Mouse (Mus musculus) lung, embryonic 14.5 days (tissue): Measurements from ENCODE around the gene Fryl. TPM values are rescaled to one million over a fixed set of nuclear protein-coding genes. Genes with fewer than 3 reads are reported as not detected.

Experiments used
- ATAC-seq: fragments of 200-750 bp; cut with Nextera tagmentation; 2 replicates; pipeline ENCODE4 v1.8.0; 2017; ENCODE audit warnings: mild to moderate bottlenecking, moderate TSS enrichment, moderate library complexity; ENCODE audit not compliant: insufficient read depth
- DNase-seq: peaks from one replicate; pipeline ENCODE4 v3.0.0-alpha.2; 2015
- H3K27ac ChIP-seq: fragments of 300-500 bp; sonication (generic); 2 replicates; pipeline ENCODE4 v1.5.1; 2014; ENCODE audit warnings: low read depth, mild to moderate bottlenecking, moderate library complexity
- H3K27me3 ChIP-seq: fragments of 300-500 bp; sonication (generic); 2 replicates; pipeline ENCODE4 v1.6.1; 2014; ENCODE audit warnings: low read length, control low read depth; ENCODE audit not compliant: insufficient read depth
- H3K36me3 ChIP-seq: fragments of 300-500 bp; sonication (generic); 2 replicates; pipeline ENCODE4 v1.6.1; 2014; ENCODE audit warnings: control low read depth; ENCODE audit not compliant: insufficient read depth
- H3K4me1 ChIP-seq: fragments of 300-500 bp; sonication (generic); 2 replicates; pipeline ENCODE4 v1.6.1; 2014; ENCODE audit warnings: antibody characterized with exemption, control low read depth; ENCODE audit not compliant: insufficient read depth
- H3K4me2 ChIP-seq: fragments of 300-500 bp; sonication (generic); 2 replicates; pipeline ENCODE4 v1.6.1; 2014; ENCODE audit warnings: mild to moderate bottlenecking
- H3K4me3 ChIP-seq: fragments of 300-500 bp; sonication (generic); 2 replicates; pipeline ENCODE4 v1.5.1; 2014; ENCODE audit warnings: low read depth, low read length
- H3K9ac ChIP-seq: fragments of 300-500 bp; sonication (generic); 2 replicates; pipeline ENCODE4 v1.6.1; 2014
- H3K9me3 ChIP-seq: fragments of 300-500 bp; sonication (generic); 2 replicates; pipeline ENCODE4 v1.6.1; 2016; ENCODE audit warnings: low read depth, low read length, control low read depth
- CTCF ChIP-seq: IDR thresholded peaks from 2 replicates; pipeline ENCODE4 v1.5.1; 2016; ENCODE audit warnings: antibody characterized with exemption, low read depth
- WGBS: fragments of 180-500 bp; shearing (Covaris S2); extraction: QIAGEN DNeasy Blood & Tissue Kit; methylation state at CpG from one replicate; pipeline ENCODE4 v1.1.7; 2014; 5-methylcytosine and 5-hydroxymethylcytosine counted together
- polyA plus RNA-seq: library from polyadenylated mRNA; unstranded; fragments of >200 nt; fragmentation: Nextera tagmentation; extraction: Ambion mirVana; gene quantifications from 2 replicates; pipeline ENCODE4 v1.2.1, GENCODE M21; 2014

Fryl gene
- polyA plus RNA-seq, 1 experiment from 2014 or later: 22.6 TPM

GRCm38 (mm10) chr5:73150877-73151445 is 105.5 kb downstream of the Fryl start:
- H3K4me1 ChIP-seq: no peaks in the 10 kb centered on the region
- H3K4me3 ChIP-seq: no peak overlapping the region
- TF ChIP-seq CTCF: no peak
- no peak overlapping the region for H3K4me2 ChIP-seq
- 74% methylated on average over 6 of the region's 6 CpGs for WGBS
- H3K36me3 ChIP-seq: peaks cover 10% of the 10 kb centered on the region; the same call in 1 of the 2 replicates
- H3K9me3 ChIP-seq: no peaks in the 10 kb centered on the region
- ATAC-seq: no peak
- no peak overlapping the region for H3K27ac ChIP-seq
- H3K9ac ChIP-seq: no peak overlapping the region
- no peak for DNase-seq
- H3K27me3 ChIP-seq: no peaks in the 10 kb centered on the region

GRCm38 (mm10) chr5:73144987-73145386 is 111.4 kb downstream of the Fryl start:
- no peak overlapping the region for H3K4me3 ChIP-seq
- H3K9me3 ChIP-seq: no peaks in the 10 kb centered on the region
- ATAC-seq (no peak), DNase-seq (no peak)
- H3K27ac ChIP-seq: no peak overlapping the region
- H3K9ac ChIP-seq: no peak overlapping the region
- WGBS: 86% methylated on average over 11 of the region's 11 CpGs
- no peaks in the 10 kb centered on the region for H3K27me3 ChIP-seq
- H3K36me3 ChIP-seq: peaks cover 10% of the 10 kb centered on the region; the same call in 1 of the 2 replicates
- no peak overlapping the region for H3K4me2 ChIP-seq
- H3K4me1 ChIP-seq: no peaks in the 10 kb centered on the region
- TF ChIP-seq CTCF: no peak

GRCm38 (mm10) chr5:73141712-73142111 is 114.7 kb downstream of the Fryl start:
- no peak for DNase-seq
- H3K4me2 ChIP-seq: no peak overlapping the region
- WGBS: 83% methylated on average over 2 of the region's 2 CpGs
- no peaks in the 10 kb centered on the region for H3K27me3 ChIP-seq
- H3K4me3 ChIP-seq: no peak overlapping the region
- no peak for ATAC-seq
- peaks cover 5% of the 10 kb centered on the region; the same call in 1 of the 2 replicates for H3K36me3 ChIP-seq
- no peak for TF ChIP-seq CTCF
- no peaks in the 10 kb centered on the region for H3K9me3 ChIP-seq
- H3K9ac ChIP-seq: no peak overlapping the region
- H3K27ac ChIP-seq: no peak overlapping the region
- H3K4me1 ChIP-seq: no peaks in the 10 kb centered on the region

GRCm38 (mm10) chr5:73141161-73141560 is 115.3 kb downstream of the Fryl start:
- WGBS: 89% methylated on average over 8 of the region's 8 CpGs
- no peaks in the 10 kb centered on the region for H3K4me1 ChIP-seq
- H3K27me3 ChIP-seq: no peaks in the 10 kb centered on the region
- H3K9me3 ChIP-seq: no peaks in the 10 kb centered on the region
- ATAC-seq (no peak), DNase-seq (no peak)
- H3K4me3 ChIP-seq: no peak overlapping the region
- TF ChIP-seq CTCF: no peak
- H3K4me2 ChIP-seq: no peak overlapping the region
- no peak overlapping the region for H3K27ac ChIP-seq
- H3K36me3 ChIP-seq: no peaks in the 10 kb centered on the region
- H3K9ac ChIP-seq: no peak overlapping the region

DNA sequence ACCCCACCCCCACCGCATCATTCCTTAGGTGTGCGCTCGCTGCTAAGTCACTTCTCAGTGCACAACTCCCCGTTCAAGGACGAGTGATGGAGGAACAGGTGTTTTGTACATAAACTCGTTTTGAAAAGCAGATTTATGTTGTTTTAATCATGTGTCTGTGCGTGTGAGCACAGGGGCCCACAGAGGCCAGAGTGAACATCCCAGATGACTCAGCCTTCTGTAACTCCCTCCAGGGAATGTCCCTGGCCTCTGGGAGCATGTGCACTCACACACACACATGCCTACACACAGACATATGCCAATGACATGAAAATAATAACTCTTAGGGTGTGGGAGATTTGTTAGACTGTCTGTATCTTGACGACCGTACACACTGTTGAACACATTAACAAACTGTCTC is 118.9 kb downstream of the Fryl start:
- WGBS: 70% methylated on average over 9 of the region's 9 CpGs
- Histone ChIP-seq H3K4me1 (no peaks in the 10 kb centered on the region), H3K36me3 (no peaks in the 10 kb centered on the region), H3K27ac (no peak overlapping the region), H3K27me3 (no peaks in the 10 kb centered on the region), H3K9me3 (no peaks in the 10 kb centered on the region), H3K4me3 (no peak overlapping the region), H3K4me2 (no peak overlapping the region), H3K9ac (no peak overlapping the region)
- ATAC-seq (no peak), DNase-seq (no peak)
- TF ChIP-seq CTCF: no peak

DNA sequence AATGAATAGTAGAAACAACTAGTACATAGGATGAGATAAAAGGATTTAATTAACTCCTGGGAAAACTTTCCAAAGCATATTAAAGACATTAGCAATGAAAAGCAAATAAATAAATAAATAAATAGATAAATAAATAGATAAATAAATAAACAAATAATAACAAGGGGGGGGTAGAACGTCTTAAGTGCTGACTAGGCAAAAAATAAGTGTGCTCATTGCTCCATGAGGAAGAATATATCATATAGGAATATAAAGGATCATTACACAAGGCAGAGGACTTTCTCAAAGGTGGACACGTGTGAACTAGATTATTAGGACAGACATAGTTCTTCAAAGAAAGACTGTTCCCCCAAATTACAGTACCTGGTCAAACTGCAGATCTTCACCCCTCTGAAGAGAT is 120.5 kb downstream of the Fryl start:
- H3K4me2 ChIP-seq: no peak overlapping the region
- H3K4me3 ChIP-seq: no peak overlapping the region
- ATAC-seq (no peak), DNase-seq (no peak)
- no peak overlapping the region for H3K9ac ChIP-seq
- H3K27ac ChIP-seq: no peak overlapping the region
- 73% methylated on average over 2 of the region's 2 CpGs for WGBS
- no peak for TF ChIP-seq CTCF
- no peaks in the 10 kb centered on the region for H3K9me3 ChIP-seq
- H3K36me3 ChIP-seq: 0 out of 2 replicates have a peak, but pooled peaks cover 1% of the 10 kb centered on the region
- H3K4me1 ChIP-seq: no peaks in the 10 kb centered on the region
- no peaks in the 10 kb centered on the region for H3K27me3 ChIP-seq

- H3K36me3 ChIP-seq: 0 out of 2 replicates have a peak, but pooled peaks cover 3% of the 10 kb centered on the region
- no peak for TF ChIP-seq CTCF
- H3K9ac ChIP-seq: no peak overlapping the region
- no peak overlapping the region for H3K4me3 ChIP-seq
- WGBS: 75% methylated on average over 11 of the region's 11 CpGs
- no peak for ATAC-seq
- H3K27ac ChIP-seq: no peak overlapping the region
- no peak for DNase-seq
- no peaks in the 10 kb centered on the region for H3K9me3 ChIP-seq
- no peaks in the 10 kb centered on the region for H3K27me3 ChIP-seq
- H3K4me1 ChIP-seq: no peaks in the 10 kb centered on the region
- no peak overlapping the region for H3K4me2 ChIP-seq
Observed at GRCm38 (mm10) chr5:73135131-73135530, 121.3 kb downstream of the Fryl start.

GRCm38 (mm10) chr5:73133833-73134185 is 122.6 kb downstream of the Fryl start:
- TF ChIP-seq CTCF: peak; percentile 83
- Histone ChIP-seq H3K9me3 (no peaks in the 10 kb centered on the region), H3K9ac (no peak overlapping the region), H3K27me3 (no peaks in the 10 kb centered on the region), H3K4me1 (no peaks in the 10 kb centered on the region), H3K4me3 (no peak overlapping the region), H3K4me2 (no peak overlapping the region), H3K27ac (no peak overlapping the region), H3K36me3 (0 out of 2 replicates have a peak, but pooled peaks cover 3% of the 10 kb centered on the region)
- peak; percentile 77 for DNase-seq
- ATAC-seq: no peak; the same call in 1 of the 2 replicates
- WGBS: 35% methylated on average over 5 of the region's 5 CpGs
